ENCODE assay signal across 10 mouse cellular contexts in genomic region chr12:112802917-112803316, GRCm38 (mm10). TPM values are rescaled to one million over a fixed set of nuclear protein-coding genes. Genes with fewer than 3 reads are reported as not detected.
A peak's percentile ranks its signal among the peaks of the same experiment; 100 is the strongest.
DNase-seq lines count a peak whose midpoint lies in the region; ATAC-seq and TF ChIP-seq lines count a peak whose summit lies in the region.
"Had no signal": no experiment of that assay in that cellular context is flagged by ENCODE, and none has a peak within 500 bp of the region (broad histone marks: within the 10 kb centered on the region; RNA-seq: fewer than 3 reads in every experiment).

No protein-coding gene starts in this region.

- H3K9ac ChIP-seq in liver, embryonic 12.5 days: no peak overlapping the region
- no peak overlapping the region for H3K9ac ChIP-seq in liver, embryonic 11.5 days (ENCODE audit: low read depth, low read length)
- H3K9ac ChIP-seq in forebrain, embryonic 15.5 days (replicated peaks): no peak overlapping the region
- no peak overlapping the region for H3K9ac ChIP-seq in intestine, embryonic 15.5 days
- H3K9ac ChIP-seq in midbrain, postnatal 0 days (replicated peaks; ENCODE audit: low read length, poor library complexity, severe bottlenecking): no peak overlapping the region

- H3K4me2 ChIP-seq in liver, embryonic 12.5 days: peak overlapping the region; percentile 79
- H3K4me2 ChIP-seq in liver, embryonic 11.5 days: no peak overlapping the region; the same call in 1 of the 2 replicates
- H3K4me2 ChIP-seq in forebrain, embryonic 15.5 days (replicated peaks): peak overlapping the region; percentile 98
- peak overlapping the region; percentile 100; the same call in 1 of the 2 replicates for H3K4me2 ChIP-seq in intestine, embryonic 15.5 days (replicated peaks)
- H3K4me2 ChIP-seq in midbrain, postnatal 0 days (ENCODE audit: low read depth, low read length, poor library complexity, severe bottlenecking): peak overlapping the region; percentile 98

- H3K36me3 ChIP-seq in liver, embryonic 12.5 days: no peaks in the 10 kb centered on the region
- no peaks in the 10 kb centered on the region for H3K36me3 ChIP-seq in liver, embryonic 11.5 days (ENCODE audit: control insufficient read depth, insufficient read depth, low read length)
- no peaks in the 10 kb centered on the region for H3K36me3 ChIP-seq in forebrain, embryonic 15.5 days
- H3K36me3 ChIP-seq in intestine, embryonic 15.5 days: no peaks in the 10 kb centered on the region
- H3K36me3 ChIP-seq in midbrain, postnatal 0 days (ENCODE audit: insufficient read depth, low read length): no peaks in the 10 kb centered on the region

- peaks cover 7% of the 10 kb centered on the region; the same call in 1 of the 2 replicates for H3K4me1 ChIP-seq in liver, embryonic 12.5 days
- peaks cover 10% of the 10 kb centered on the region; the same call in 1 of the 2 replicates for H3K4me1 ChIP-seq in liver, embryonic 11.5 days (replicated peaks; ENCODE audit: control insufficient read depth, insufficient read depth, low read length)
- peaks cover 14% of the 10 kb centered on the region for H3K4me1 ChIP-seq in forebrain, embryonic 15.5 days
- peaks cover 32% of the 10 kb centered on the region for H3K4me1 ChIP-seq in intestine, embryonic 15.5 days (replicated peaks)
- H3K4me1 ChIP-seq in midbrain, postnatal 0 days (ENCODE audit: insufficient read depth, low read length): peaks cover 7% of the 10 kb centered on the region; the same call in 1 of the 2 replicates

- DNase-seq in liver, embryonic 11.5 days (ENCODE audit: low spot score): no peak
- no peak for DNase-seq in midbrain, postnatal 0 days (ENCODE audit: low spot score)
- no peak for DNase-seq in c-Kit-positive CD71-positive TER-119-positive erythroid progenitor cells, embryonic 14.5 days (ENCODE audit: low spot score)
- DNase-seq: adrenal gland, adult 8-10 months; cerebellum, adult 9-10 months had no signal

- no peak overlapping the region for H3K4me3 ChIP-seq in liver, embryonic 12.5 days
- H3K4me3 ChIP-seq in liver, embryonic 11.5 days (ENCODE audit: low read depth, low read length): no peak overlapping the region
- H3K4me3 ChIP-seq in forebrain, embryonic 15.5 days: no peak overlapping the region
- no peak overlapping the region for H3K4me3 ChIP-seq in intestine, embryonic 15.5 days (replicated peaks)
- H3K4me3 ChIP-seq in midbrain, postnatal 0 days (ENCODE audit: low read depth, low read length): peak overlapping the region; percentile 48

- no peak overlapping the region for H3K27ac ChIP-seq in liver, embryonic 12.5 days
- H3K27ac ChIP-seq in liver, embryonic 11.5 days (ENCODE audit: low read depth, low read length): no peak overlapping the region
- H3K27ac ChIP-seq in forebrain, embryonic 15.5 days (replicated peaks): no peak overlapping the region
- H3K27ac ChIP-seq in intestine, embryonic 15.5 days: no peak overlapping the region
- no peak overlapping the region for H3K27ac ChIP-seq in midbrain, postnatal 0 days (ENCODE audit: low read depth, low read length)

- no peak for TF ChIP-seq CTCF in midbrain, postnatal 0 days (IDR thresholded peaks at IDR 0.05)

- H3K9me3 ChIP-seq in liver, embryonic 12.5 days (replicated peaks): no peaks in the 10 kb centered on the region
- no peaks in the 10 kb centered on the region for H3K9me3 ChIP-seq in liver, embryonic 11.5 days (ENCODE audit: control insufficient read depth, low read length)
- H3K9me3 ChIP-seq in forebrain, embryonic 15.5 days: no peaks in the 10 kb centered on the region
- no peaks in the 10 kb centered on the region for H3K9me3 ChIP-seq in intestine, embryonic 15.5 days
- H3K9me3 ChIP-seq in midbrain, postnatal 0 days (ENCODE audit: low read length): no peaks in the 10 kb centered on the region

- 18% methylated on average over 3 of the region's 3 CpGs for WGBS in liver, embryonic 12.5 days (ENCODE audit: insufficient replicate concordance)
- WGBS in liver, embryonic 11.5 days: 13% methylated on average over 3 of the region's 3 CpGs
- WGBS in forebrain, embryonic 15.5 days: 23% methylated on average over 3 of the region's 3 CpGs
- WGBS in intestine, embryonic 15.5 days: 13% methylated on average over 3 of the region's 3 CpGs
- WGBS in midbrain, postnatal 0 days: 16% methylated on average over 3 of the region's 3 CpGs

- ATAC-seq in liver, embryonic 12.5 days: no peak
- ATAC-seq in liver, embryonic 11.5 days (replicated peaks; ENCODE audit: low FRiP score): no peak
- no peak for ATAC-seq in forebrain, embryonic 15.5 days (replicated peaks)
- ATAC-seq in intestine, embryonic 15.5 days: no peak
- no peak for ATAC-seq in midbrain, postnatal 0 days (ENCODE audit: low FRiP score)
- no peak for ATAC-seq in megakaryocyte, adult 5-6 weeks (ENCODE audit: poor library complexity, severe bottlenecking)

- peaks cover 99% of the 10 kb centered on the region for H3K27me3 ChIP-seq in liver, embryonic 12.5 days (replicated peaks)
- H3K27me3 ChIP-seq in liver, embryonic 11.5 days (replicated peaks; ENCODE audit: control insufficient read depth, insufficient read depth, low read length): peaks cover 55% of the 10 kb centered on the region
- H3K27me3 ChIP-seq in forebrain, embryonic 15.5 days: peaks cover 14% of the 10 kb centered on the region; the same call in 1 of the 2 replicates
- H3K27me3 ChIP-seq in intestine, embryonic 15.5 days (replicated peaks): peaks cover 8% of the 10 kb centered on the region
- peaks cover 7% of the 10 kb centered on the region; the same call in 1 of the 2 replicates for H3K27me3 ChIP-seq in midbrain, postnatal 0 days (ENCODE audit: insufficient read depth, low read length)

RNA-seq across cellular contexts. Expression of gene Ahnak2, which starts 0.5 kb away (rescaled TPM):
- 0.13 and 0.23 TPM in 2 replicates for polyA plus RNA-seq in liver, embryonic 12.5 days (2016; fragmentation: Nextera tagmentation; extraction: Ambion mirVana)
- polyA plus RNA-seq in liver, embryonic 11.5 days (2014; fragmentation: Nextera tagmentation; extraction: Ambion mirVana): 0.23 and 0.34 TPM in 2 replicates
- 0.92 and 1.1 TPM in 2 replicates for polyA plus RNA-seq in forebrain, embryonic 15.5 days (2015; fragmentation: Nextera tagmentation; extraction: Ambion mirVana)
- 2.3 and 3.0 TPM in 2 replicates for polyA plus RNA-seq in intestine, embryonic 15.5 days (2015; fragmentation: Nextera tagmentation; extraction: Ambion mirVana)
- total RNA-seq in midbrain, postnatal 0 days (2014; rRNA removed): 5.1 and 6.1 TPM in 2 replicates
- 1.6 and 1.9 TPM in 2 replicates for polyA plus RNA-seq in midbrain, postnatal 0 days (2015; fragmentation: Nextera tagmentation; extraction: Ambion mirVana)
- not detected in 2 replicates for total RNA-seq in megakaryocyte, adult 5-6 weeks (2015)
- 0.04 and 0.15 TPM in 2 replicates for total RNA-seq in megakaryocyte, adult 5-6 weeks (2017)
- total RNA-seq: neutrophil, adult 5-6 weeks had no signal

RNA-seq across cellular contexts. Expression of gene Clba1, which starts 5.8 kb away (rescaled TPM):
- 1.1 and 1.2 TPM in 2 replicates for polyA plus RNA-seq in liver, embryonic 12.5 days (2016; fragmentation: Nextera tagmentation; extraction: Ambion mirVana)
- polyA plus RNA-seq in liver, embryonic 11.5 days (2014; fragmentation: Nextera tagmentation; extraction: Ambion mirVana): 2.2 and 2.5 TPM in 2 replicates
- 16.9 and 18.5 TPM in 2 replicates for polyA plus RNA-seq in forebrain, embryonic 15.5 days (2015; fragmentation: Nextera tagmentation; extraction: Ambion mirVana)
- polyA plus RNA-seq in intestine, embryonic 15.5 days (2015; fragmentation: Nextera tagmentation; extraction: Ambion mirVana): 3.7 and 4.6 TPM in 2 replicates
- 13.6 and 23.1 TPM in 2 replicates for total RNA-seq in midbrain, postnatal 0 days (2014; rRNA removed)
- 25.2 and 25.9 TPM in 2 replicates for polyA plus RNA-seq in midbrain, postnatal 0 days (2015; fragmentation: Nextera tagmentation; extraction: Ambion mirVana)
- total RNA-seq in megakaryocyte, adult 5-6 weeks (2015): 0.16 and 0.32 TPM in 2 replicates
- 0.40 and 0.69 TPM in 2 replicates for total RNA-seq in megakaryocyte, adult 5-6 weeks (2017)

RNA-seq across cellular contexts. Expression of gene Cdca4, which starts 26.3 kb away (rescaled TPM):
- polyA plus RNA-seq in liver, embryonic 12.5 days (2016; fragmentation: Nextera tagmentation; extraction: Ambion mirVana): 82.0 and 86.0 TPM in 2 replicates
- 111 and 125 TPM in 2 replicates for polyA plus RNA-seq in liver, embryonic 11.5 days (2014; fragmentation: Nextera tagmentation; extraction: Ambion mirVana)
- 81.3 and 82.0 TPM in 2 replicates for polyA plus RNA-seq in forebrain, embryonic 15.5 days (2015; fragmentation: Nextera tagmentation; extraction: Ambion mirVana)
- polyA plus RNA-seq in intestine, embryonic 15.5 days (2015; fragmentation: Nextera tagmentation; extraction: Ambion mirVana): 87.6 and 88.0 TPM in 2 replicates
- 19.8 and 22.6 TPM in 2 replicates for total RNA-seq in midbrain, postnatal 0 days (2014; rRNA removed)
- 20.8 and 22.0 TPM in 2 replicates for polyA plus RNA-seq in midbrain, postnatal 0 days (2015; fragmentation: Nextera tagmentation; extraction: Ambion mirVana)
- total RNA-seq in megakaryocyte, adult 5-6 weeks (2015): 62.0 and 67.7 TPM in 2 replicates
- 48.9 and 57.9 TPM in 2 replicates for total RNA-seq in megakaryocyte, adult 5-6 weeks (2017)

RNA-seq across cellular contexts. Expression of gene Pld4, which starts 42.5 kb away (rescaled TPM):
- 7.9 and 8.0 TPM in 2 replicates for polyA plus RNA-seq in liver, embryonic 12.5 days (2016; fragmentation: Nextera tagmentation; extraction: Ambion mirVana)
- polyA plus RNA-seq in liver, embryonic 11.5 days (2014; fragmentation: Nextera tagmentation; extraction: Ambion mirVana): 6.3 and 7.4 TPM in 2 replicates
- 5.3 and 6.2 TPM in 2 replicates for polyA plus RNA-seq in forebrain, embryonic 15.5 days (2015; fragmentation: Nextera tagmentation; extraction: Ambion mirVana)
- 11.6 and 12.6 TPM in 2 replicates for polyA plus RNA-seq in intestine, embryonic 15.5 days (2015; fragmentation: Nextera tagmentation; extraction: Ambion mirVana)
- 12.2 and 12.6 TPM in 2 replicates for total RNA-seq in midbrain, postnatal 0 days (2014; rRNA removed)
- 8.8 TPM in 2 replicates for polyA plus RNA-seq in midbrain, postnatal 0 days (2015; fragmentation: Nextera tagmentation; extraction: Ambion mirVana)
- total RNA-seq in megakaryocyte, adult 5-6 weeks (2015): 532 and 545 TPM in 2 replicates
- 316 and 364 TPM in 2 replicates for total RNA-seq in megakaryocyte, adult 5-6 weeks (2017)
